Mouse (Mus musculus) kidney, adult 18-20 months (tissue): Measurements from ENCODE around the gene Msi1.

Experiments used
- DNase-seq: peaks from one replicate; pipeline ENCODE4 v3.0.0; 2021

Msi1 gene

GRCm38 (mm10) chr5:115470766-115471531, 41.5 kb downstream of the Msi1 start:
- DNase-seq: peak; percentile 70

GRCm38 (mm10) chr5:115473191-115473590, 43.8 kb downstream of the Msi1 start:
- no peak for DNase-seq

DNA sequence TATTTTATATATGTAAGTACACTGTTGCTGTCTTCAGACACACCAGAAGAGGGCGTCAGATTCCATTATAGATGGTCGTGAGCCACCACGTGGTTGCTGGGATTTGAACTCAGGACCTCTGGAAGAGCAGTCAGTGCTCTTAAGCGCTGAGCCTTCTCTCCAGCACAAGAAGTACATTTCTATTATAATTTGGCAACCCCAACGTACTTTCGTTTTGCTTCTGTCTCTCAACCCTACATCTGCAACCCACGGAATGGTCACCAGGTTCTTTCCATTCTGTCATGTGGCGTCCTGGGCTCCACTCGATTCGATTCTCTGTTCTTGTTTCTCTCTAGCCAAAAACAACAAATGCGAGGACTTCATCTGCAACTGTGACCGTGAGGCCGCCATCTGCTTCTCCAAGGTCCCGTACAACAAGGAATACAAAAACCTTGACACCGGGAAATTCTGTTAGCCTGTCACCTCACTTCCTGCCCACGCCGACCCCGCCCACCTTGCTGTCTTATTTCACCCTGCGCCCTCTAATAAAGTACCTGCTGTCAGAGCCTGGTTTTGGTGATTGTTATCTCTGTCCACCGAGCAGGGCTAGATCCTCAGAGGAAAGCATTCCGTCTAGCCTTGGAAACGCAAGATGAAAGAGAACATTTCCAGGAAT, 44.9 kb downstream of the Msi1 start:
- DNase-seq: no peak

DNA sequence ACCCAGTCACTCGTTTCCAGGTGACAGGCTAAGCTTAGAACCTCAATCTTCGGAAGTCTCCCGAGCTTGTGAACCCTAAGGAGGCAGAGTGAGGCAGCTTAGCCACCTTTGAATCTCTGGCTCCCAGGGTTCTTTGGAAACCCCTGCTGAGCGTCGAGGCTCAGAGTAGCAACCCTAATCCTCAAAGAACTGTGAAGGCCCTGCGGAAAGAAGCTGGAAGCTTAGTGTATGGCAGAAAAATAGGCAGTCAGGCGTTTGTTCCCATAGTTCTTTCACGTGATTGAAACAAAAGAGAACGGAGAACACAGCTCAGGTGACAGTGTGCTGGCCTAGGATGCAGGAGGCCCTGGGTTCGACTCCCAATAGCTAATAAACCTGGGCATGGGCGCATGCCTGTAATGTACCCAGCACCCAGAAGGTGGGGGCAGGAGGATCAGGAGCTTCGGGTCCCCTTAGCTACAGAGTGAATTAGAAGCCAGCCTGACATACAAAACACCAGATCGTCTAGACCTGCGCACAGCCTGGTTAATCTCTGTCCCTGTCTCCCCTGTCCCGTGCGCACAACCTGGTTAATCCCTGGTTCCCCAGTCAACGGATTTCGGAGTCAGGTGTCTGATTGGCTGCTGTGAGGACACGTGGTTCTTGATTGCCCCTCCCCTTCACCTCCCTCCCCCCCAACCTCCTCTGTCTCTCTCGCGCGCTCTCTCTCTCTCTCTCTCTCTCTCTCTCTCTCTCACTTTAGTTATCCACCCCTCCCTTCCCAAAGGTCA, 46.1 kb downstream of the Msi1 start:
- peak; percentile 56 for DNase-seq

GRCm38 (mm10) chr5:115476107-115476727, 46.8 kb downstream of the Msi1 start:
- DNase-seq: no peak

DNA sequence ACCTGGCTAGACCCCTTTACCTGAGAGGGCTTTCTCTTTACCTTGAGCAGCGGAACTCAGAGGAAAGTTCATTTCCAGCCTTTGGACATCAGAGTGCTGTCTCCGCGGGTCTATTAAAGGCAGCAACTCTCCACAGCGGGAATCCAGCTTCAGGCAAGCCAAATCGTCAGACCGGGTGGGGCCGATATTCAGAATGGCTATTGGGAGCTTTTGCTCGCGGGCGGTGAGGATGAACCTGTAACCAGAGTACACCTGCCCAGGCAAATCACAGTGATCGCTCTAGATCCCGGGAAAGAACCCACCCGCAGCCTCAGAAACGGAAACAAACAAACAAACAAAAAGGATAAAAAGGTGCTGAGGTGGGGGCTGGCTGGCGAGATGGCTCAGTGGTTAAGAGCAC, 50.2 kb downstream of the Msi1 start:
- DNase-seq: no peak

- DNase-seq: no peak
Observed at GRCm38 (mm10) chr5:115480101-115480500, 50.7 kb downstream of the Msi1 start.

GRCm38 (mm10) chr5:115482390-115483265, 53.2 kb downstream of the Msi1 start:
- DNase-seq: no peak

DNA sequence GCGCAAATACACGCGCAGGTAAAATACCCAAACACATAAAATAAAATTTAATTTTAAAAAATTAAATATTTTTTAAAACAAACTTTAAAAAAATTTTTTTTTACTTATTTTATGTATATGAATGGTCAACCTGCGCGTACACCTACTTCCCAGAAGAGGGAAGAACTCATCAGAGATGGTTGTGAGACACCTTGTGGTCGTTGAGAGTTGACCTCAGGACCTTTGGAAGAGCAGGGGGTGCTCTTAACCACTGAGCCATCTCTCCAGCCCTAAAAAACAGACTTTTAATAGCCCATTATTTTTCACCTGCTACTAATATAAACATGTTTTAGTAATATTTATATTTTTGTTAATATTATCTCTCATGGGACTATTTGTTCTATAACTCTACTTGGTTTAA, 54.0 kb downstream of the Msi1 start:
- DNase-seq: no peak

DNA sequence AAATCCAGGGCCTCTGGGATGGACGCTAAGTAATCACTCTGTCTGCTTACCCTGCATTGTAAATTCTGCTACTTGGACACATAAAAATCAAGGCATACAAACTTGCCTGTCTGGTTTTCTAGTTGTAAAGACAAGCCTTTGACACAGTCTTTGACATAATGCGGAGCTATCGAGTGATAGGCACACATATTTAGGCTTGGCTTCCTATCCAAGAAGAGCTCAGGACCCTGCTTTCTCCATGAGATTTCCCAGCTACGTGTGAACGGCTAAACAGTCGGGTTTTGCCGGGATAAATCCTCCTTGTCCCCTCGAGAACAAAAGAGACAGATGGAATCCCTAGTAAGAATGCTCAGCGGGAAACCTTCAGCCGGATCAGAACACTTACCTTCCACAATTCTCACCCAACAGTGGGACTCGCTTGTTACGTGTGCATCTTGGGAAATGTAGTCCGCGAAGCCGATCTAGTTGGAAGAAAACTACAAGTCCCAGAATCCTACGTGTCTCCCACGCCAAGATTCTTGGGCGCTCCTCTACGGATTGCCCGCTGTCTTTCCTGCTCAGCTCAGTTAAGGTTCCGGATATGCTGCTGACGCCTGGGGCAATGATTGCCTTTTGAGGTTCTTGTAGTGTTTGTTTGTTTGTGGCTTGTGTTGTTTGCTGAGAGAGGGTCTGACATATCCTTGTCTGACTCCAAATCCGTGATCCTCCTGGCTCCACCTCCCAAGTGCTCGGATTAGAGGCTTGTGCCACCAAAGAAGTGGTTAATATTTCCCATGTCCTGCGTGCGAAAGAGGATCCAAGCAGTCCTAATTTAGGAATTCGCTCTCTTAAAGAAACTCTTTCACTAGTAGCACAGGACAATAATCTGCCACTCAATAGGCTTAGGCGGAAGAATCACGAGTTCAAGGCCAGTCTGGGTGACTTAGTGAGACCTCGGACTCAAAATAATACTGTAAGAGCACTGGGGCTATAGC, 54.8 kb downstream of the Msi1 start, which contains the start of gene Sirt4:
Gene Sirt4 (minus strand): TSS at position 779 of the 974 bp plus-strand sequence.
- DNase-seq: peak; percentile 87

GRCm38 (mm10) chr5:115484996-115485395, 55.6 kb downstream of the Msi1 start:
- no peak for DNase-seq

- DNase-seq: peak; percentile 34
Observed at GRCm38 (mm10) chr5:115485489-115486205, 56.2 kb downstream of the Msi1 start.

DNA sequence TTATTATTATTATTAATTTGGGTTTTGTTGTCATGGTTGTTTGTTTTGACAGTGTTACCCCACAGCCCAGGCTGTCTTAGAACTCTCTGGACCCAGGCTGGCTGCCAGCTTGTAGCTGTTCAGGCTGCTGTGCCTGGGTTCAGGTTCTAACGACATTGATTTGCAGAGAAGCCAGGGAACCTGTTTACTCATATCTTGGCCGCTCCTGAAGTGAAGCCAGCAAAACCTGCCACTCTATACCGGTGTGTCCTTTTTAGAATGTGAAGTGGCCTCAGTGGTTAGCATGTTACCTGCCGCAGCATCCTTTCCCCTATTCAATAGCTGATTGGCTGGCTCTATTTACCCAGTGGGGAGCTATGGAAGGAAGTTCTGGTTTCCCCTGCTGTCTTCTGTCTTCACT, 57.3 kb downstream of the Msi1 start:
- DNase-seq: no peak

DNA sequence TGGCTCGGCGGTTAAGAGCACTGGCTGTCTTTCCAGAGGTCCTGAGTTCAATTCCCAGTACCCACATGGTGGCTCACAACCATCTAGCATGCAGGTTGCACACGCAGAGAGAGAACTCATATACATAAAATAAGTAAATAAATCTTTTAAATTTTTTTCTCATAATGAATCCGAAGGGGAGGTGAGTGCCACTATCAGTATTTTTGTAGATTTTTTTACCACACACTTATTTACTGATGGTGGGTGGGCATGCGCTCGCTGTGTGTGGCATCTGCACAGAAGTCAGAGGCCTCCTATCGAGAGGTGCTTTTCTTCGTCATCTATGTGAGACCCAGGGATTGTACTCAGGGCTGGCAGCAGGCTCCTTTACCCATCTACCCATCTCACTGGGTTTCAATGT, 58.0 kb downstream of the Msi1 start:
- no peak for DNase-seq

GRCm38 (mm10) chr5:115487942-115488580, 58.7 kb downstream of the Msi1 start:
- DNase-seq: no peak

DNA sequence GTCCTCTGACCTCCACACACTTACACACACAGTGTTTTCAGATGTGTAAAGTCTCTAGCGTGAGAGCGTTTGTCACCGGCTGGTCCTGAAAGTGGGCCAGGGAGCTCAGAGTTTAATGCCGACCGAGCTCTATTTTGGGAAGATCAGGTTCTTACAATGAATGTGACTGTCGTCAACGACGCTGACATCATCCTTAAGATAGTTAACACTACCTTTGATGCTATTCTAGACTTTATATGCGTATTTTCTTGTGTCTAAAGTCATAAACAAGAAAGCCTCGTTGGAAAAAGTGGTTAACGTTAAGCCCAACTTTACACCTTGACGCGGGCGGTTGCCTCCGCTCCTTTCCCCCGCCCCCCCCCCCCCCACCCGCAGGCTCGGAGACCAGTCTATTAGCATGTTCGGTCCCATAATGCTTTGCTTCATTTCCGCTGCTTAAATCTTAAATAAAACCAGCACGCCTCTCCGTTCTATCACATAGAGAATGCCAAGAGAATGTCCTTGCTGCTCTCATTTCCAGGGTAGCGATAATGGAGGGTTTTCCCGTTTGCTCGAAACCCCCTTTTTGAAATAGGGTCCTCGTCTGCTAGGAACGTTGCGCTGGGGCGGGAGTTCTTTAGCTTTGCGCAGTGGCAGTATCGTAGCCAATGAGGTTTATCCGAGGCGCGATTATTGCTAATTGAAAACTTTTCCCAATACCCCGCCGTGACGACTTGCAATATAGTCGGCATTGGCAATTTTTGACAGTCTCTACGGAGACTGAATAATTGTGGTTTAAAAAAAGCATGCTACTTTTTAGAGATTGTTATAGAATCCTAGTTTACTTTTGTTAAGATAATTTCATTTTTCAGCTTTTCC, 59.7 kb downstream of the Msi1 start:
- DNase-seq: peak; percentile 88

GRCm38 (mm10) chr5:115489699-115490637, 60.6 kb downstream of the Msi1 start:
- DNase-seq: peak; percentile 93

- no peak for DNase-seq
Observed at GRCm38 (mm10) chr5:115490638-115491000, 61.2 kb downstream of the Msi1 start.
